Mouse (Mus musculus): ENCODE measurements at regions not wholly inside any gene's neighbourhood (a gene's known extent, or its start where the extent isn't known, plus 50 kb on each side); places are given as distances from the start of the nearest gene placed in this dataset.

DNA sequence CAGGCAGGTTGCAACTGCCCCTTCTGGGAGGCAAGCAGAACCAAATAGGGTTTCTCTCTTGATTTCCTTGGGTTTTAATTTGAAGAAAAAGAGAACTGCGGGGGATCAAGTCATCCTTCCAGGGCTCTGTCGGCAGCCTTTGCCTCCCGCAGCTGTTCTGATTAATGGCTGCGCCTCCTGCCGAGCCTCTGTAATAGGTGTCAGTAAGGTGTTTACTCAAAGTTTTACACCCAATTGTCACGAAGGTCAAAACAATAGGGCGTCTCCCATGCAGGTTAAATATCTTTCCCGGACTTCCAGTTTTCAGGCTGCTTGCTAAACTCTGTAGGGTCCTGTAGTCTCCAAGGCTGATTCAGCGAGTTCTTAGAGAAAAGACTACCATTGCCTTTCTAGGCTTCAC, 326.0 kb downstream of the Tmem182 start:
- no peak for TF ChIP-seq POLR2AphosphoS5 (IDR thresholded peaks at IDR 0.05; ENCODE audit: borderline replicate concordance, low read depth, low read length)
- TF ChIP-seq EP300 (IDR thresholded peaks at IDR 0.05; ENCODE audit: low read depth in 1 of 2, low read length in 2 of 2), result no peak
- no peak for TF ChIP-seq POLR2A (IDR thresholded peaks at IDR 0.05; ENCODE audit: control insufficient read depth in 1 of 2, insufficient read depth in 1 of 2, low read depth in 1 of 2, low read length in 2 of 2, poor library complexity in 1 of 2)
- TF ChIP-seq HCFC1 (IDR thresholded peaks at IDR 0.05; ENCODE audit: low read depth, low read length), result no peak
- TF ChIP-seq POLR2AphosphoS2 (IDR thresholded peaks at IDR 0.05; ENCODE audit: low read length), result no peak
- TF ChIP-seq ZC3H11A (IDR thresholded peaks at IDR 0.05; ENCODE audit: low read depth, low read length), result no peak
